Mouse (Mus musculus): Measurements from ENCODE around the gene Amotl1.
"Not testable (repeated sequence)": the region's sequence is repeated elsewhere in the genome, so short reads cannot be mapped to it uniquely, and the experiment has no call there.

Gene Amotl1

DNA sequence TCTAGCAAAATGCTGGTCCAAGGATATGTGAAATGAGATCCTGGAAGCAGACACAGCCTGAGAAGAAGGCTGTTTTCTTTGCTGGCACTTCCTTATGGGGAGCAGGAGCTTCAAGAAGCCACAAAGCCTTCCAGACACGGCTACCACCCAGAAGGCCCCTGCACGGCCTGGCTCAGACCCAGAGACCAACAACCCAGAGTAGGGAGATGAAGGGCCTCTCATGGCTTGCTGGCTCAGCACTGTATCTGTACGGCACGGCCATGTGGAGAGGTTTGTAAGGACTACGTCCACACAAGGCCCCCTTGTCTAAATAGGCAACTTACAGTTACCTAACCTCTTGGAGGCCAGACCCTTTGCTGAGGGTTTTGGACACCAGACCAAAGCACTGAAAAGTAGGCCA lies 45.1 kb downstream of the Amotl1 start:
- DNase-seq: no peak

DNA sequence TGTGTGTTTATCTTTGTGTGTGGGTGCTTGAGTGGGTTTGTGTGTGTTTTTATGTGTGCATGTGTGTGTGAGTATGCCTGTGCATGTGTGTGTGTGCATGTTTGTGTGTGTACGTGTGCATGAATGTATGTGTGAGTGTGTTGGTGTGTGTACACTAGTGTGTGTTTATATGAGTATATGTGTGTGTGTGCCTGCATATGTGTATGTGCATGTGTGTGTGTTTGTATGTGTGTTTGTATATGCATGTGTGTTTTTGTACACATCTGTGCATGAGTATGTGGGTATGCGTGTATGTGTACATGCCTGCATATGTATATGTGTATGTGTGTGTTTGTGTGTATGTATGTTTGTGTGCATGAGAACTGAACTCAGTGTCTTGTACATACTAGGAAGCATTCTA lies 46.7 kb downstream of the Amotl1 start:
- no peak for DNase-seq

DNA sequence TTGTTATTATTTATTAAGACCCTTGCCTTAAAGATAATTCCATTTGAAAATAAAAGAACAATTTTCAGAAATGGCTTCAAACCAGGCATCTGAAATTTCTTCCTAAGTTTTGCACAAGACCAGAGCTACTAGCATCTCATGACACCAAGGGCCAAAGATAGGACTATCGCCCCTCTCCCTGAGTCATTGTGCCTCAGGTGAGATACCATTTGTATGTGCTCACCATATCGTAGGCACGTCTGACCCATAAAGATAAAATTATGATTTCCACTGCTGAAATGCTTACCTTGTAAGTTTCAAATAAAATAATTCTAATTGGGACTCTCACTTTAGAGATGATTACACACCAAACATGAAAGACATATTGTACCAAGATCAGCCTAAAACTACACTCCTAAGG lies 47.4 kb downstream of the Amotl1 start:
- DNase-seq: no peak

DNA sequence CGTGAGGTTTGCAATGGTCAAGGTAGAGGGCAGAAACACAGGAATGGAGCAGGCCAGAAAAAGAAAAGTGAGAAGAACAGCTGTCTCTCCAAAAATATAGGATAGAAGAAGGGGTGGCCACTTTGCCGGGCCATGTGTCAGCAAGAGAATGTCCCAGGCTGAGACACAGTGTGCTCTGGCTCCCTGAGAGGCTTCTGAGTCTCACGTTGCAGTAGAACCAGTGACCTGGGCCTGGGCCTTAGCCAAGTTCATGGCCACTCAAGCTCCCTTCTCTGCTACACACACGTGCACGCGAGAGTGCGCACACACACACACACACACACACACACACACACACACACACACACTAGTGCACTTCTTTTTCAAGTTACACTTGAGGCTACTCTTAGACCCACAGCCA lies 48.0 kb downstream of the Amotl1 start:
- DNase-seq: no peak

DNA sequence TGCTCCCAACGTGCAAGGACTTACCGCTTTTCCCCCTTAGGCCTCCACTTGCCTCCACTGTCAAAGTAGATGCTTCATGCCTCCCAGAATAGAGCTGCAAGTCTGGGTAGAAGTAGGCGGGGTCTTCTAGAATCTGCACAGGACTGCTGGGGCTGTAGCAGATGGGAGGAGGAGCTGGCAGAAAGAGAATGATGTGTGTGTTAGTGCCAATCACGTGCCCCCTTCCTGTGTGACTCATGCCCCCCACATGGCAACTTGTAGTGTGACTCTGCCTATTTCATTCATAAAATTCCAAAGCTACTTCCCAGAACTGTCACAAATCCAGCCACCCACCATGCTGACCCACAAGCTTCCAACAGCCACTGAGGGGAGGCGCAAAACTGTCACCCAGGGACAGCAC lies 48.4 kb downstream of the Amotl1 start:
- no peak for DNase-seq

DNA sequence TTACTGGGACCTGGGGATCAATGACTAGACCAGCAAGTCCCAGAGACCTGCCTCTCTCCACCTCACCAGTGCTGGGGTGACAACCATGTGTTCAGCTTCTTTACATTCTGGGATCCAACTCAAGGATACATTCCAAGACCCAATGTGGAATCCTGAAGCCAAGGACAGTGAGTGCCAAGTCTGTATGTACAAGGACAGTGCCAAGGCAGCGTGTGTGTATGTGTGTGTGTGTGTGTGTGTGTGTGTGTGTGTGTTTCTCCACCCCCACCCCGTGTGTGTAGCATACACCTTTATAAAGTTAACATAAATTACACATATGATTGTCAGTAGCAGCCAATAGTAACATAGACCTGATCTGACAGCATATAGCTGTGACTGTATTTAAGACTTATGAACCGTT lies 49.0 kb downstream of the Amotl1 start:
- DNase-seq: no peak

DNA sequence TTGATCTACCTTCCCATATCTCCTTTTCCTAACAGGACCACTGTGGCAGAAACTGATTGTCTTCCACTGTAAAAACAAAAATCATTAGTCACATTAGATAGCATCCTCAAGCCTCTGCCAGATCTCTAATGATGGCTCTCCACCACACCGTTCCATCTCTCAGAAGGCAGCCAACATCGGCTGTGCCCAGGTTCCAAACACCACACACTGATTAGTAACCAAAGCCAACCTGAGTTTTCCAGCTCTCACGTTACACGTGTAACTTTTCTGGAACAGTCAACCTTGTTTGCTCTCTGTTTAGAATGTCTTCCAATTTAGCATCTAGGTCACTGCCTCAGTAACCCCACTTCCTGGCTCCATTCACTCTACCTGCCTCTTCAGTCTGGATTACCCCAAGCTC lies 51.0 kb downstream of the Amotl1 start:
- DNase-seq: no peak

DNA sequence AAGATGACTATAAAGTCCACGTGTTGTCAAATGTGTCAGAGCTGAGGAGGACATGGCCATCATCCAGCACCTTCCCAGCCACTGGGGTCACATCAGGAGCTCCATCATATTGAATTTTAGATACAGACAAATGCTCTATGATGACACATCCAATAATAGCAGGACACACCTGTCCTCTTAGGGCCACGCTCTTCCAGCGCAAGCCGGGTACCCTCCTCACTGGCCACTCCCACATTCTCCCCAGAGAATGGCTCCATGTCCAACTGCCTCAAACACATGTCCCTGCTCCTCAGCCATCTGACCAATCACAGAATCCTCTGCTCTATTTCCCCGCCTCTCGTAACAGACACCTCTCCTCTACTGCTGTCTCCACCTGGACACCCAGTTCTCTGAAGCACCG lies 54.2 kb downstream of the Amotl1 start:
- no peak for DNase-seq

DNA sequence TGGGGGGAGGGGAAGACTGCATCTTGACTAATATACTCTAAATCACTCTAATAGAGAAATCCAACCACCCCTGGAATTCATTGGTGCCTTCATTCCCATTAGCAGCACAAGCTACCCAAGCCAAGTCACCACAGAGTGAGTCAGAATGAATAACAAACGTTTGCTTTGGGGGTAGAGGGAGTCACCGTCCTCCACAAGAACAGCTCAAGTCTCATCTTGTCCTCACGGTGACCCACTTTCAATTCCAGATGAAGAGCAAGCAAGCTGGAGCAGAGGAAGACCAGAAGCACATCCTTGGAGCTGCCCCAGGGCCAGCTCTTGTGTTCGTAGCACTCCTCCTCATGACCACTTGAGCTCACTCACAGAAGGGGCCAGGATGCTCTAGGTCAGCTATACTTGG lies 56.2 kb downstream of the Amotl1 start:
- no peak for DNase-seq

DNA sequence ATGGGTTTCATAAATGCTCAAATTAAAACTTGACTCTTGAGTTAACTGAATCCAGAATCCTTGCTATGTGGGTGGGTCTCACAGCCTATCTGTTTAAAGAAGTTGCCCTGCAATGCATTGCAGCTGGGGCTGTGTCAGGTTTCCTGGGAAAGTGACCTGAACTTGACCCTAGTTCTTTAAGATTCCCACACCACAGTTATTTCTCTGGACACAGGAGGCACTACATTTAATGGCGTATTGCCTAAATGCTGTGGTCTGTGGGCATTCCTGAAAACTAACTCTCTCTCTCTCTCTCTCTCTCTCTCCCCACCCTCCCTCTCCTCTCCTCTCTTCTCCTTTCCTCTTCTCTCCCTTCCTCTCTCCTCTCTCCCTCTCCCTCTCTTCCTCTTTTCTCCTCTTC lies 59.2 kb downstream of the Amotl1 start:
- DNase-seq: no peak

DNA sequence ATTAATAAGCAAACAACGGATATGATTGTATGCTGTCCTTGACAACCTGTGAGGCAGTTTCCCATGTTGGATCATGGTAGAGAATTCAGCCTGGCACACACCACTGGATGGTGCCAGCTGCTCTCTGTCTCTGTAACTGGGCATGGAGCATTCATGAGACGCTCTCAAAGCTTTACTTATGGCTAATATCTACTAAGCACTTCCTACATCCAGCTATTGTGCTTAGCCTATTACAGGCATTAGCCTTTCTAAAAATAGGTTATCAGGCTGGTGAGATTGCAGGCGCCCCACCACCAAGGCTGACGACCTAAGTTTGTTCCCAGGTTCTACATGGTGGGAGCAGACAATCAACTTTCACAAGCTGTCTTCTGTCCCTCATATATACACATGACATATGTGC lies 65.9 kb downstream of the Amotl1 start:
- DNase-seq: no peak

DNA sequence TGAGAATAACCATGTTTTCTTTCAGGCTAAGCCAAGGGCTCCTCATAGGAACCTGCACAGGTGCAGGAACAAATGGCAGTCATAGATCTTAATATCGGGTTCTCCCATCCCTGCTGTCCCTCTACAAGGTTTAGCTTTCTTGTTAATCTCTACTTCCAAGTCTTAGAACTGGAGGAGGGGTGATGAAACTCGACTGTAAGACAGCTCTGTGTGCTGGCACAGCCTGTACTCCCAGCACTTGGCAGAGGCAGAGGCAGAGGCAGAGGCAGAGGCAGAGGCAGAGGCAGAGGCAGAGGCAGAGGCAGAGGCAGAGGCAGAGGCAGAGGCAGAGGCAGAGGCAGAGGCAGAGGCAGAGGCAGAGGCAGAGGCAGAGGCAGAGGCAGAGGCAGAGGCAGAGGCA lies 68.5 kb downstream of the Amotl1 start:
- not testable (repeated sequence) for DNase-seq

DNA sequence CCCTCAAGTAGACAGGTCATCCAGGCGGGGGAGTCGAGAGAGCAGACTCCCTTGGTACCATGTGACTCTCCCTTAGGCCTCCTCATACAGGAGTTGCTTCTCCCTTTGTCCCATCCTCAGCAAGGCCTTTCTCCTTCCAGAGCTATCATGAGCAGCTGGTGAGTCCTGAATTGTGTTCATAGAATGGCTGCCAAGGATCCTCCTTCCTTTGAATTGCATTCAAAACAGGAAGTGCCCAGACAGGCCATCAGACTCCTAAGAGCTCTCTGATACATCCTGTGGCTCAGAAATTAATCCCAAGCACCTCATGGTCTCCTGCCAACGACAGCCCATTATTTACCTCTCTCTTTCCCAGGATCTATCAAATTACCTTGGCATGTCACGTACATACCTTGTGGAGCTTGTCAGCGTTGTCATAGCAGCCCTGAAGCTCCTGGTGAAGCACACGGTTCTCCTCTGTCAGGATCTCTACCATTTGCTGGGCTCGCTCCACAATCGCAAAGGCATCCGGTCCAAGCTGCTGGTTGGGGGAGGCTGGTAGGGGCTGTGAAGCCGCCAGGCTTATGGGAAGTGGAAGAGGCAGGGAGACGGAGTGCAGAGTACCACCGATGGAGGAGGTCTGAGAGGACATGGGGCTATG lies 70.0 kb downstream of the Amotl1 start:
- peak in 1 of 2 experiments; percentile 7 for DNase-seq

DNA sequence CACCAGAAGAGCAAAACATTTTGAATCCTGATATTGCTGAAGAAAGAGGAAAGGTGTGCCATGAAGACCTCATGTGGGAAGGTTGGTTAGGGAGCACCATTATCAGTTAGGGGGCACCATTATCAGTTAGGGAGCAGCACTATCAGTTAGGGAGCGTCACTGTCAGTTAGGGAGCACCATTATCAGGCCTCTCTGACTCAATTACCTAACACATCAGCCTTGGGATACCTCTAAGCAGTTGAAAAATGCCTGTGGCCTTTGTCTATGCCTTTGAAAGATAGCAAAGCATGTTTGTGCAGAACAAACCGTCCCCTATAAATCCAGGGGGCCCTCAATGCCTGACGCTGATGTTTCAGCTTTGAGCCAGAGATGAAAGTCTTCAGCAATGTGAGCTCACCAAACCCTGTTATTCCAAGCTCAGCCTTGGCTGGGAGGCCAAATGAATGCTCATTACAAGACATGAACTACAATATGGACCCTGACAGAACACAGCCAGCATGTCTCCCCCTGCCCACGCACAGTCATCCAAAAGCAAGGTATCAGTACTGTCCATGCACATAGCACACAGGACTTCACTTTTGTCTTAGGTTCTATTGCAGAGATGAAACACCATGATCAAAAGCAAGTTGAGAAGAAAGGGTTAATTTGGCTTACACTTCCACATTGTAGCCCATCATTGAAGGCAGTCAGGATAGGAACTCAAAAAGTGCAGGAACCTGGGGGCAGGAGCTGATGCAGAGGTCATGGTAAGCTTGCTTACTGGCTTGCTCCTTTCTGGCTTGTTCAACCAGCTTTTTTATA lies 75.5 kb downstream of the Amotl1 start:
- DNase-seq: no peak

DNA sequence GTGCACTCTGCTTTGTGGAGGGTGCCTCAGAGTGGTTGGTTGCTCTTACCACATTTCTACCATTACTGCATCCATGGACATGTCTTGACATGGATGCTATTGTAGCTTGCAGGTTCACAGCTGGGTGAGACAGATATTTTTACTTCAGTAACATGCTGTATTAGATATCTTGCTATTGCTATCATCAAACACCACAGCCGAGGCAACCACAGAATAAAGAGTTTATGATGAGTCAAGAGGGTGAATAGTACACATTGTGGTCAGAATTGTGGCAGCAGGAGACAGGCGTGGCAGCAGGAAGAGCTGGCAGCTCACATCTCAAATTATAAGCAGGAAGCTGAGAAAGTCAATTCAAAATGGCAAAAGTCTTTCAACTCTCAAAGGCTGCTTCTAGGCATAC lies 76.4 kb downstream of the Amotl1 start:
- no peak for DNase-seq

DNA sequence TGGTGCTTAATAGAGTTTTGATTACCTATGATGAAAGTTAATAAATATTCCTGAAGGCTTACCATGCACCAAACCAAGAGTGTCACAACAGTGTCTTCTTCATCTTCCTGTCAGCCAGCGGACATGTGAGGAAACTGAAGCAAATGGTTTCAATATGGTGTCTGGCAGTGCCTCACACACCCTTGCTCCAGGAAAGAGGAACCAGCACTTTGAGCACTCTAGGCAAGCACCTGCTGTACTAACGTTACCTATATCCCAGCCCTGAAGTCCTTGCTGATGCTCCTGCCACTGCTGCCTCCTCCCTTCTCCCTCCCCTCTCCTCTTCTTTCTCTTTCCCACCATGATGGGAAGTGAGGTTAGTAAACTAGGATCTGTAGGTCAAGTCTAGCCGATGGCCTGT lies 80.4 kb downstream of the Amotl1 start:
- DNase-seq: no peak

DNA sequence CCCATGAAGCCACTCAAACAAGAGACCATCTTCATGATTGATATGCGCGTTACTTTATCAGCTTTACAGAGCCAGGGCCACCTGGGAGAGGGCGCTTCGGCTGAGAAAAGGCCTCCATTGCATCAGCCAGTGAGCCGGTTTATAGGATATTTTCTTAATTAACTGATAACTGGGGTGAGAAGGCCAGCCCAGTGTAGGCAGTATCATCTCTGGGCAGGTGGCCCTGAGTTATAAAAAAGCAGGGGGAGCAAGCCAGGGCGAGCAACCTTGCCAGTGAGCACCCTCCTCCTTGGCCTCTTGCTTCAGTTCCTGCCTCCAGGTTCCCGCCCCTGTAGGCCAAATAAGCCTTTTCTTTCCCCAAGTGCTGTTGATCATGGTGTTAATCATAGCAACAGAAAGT lies 81.5 kb downstream of the Amotl1 start:
- no peak for DNase-seq

DNA sequence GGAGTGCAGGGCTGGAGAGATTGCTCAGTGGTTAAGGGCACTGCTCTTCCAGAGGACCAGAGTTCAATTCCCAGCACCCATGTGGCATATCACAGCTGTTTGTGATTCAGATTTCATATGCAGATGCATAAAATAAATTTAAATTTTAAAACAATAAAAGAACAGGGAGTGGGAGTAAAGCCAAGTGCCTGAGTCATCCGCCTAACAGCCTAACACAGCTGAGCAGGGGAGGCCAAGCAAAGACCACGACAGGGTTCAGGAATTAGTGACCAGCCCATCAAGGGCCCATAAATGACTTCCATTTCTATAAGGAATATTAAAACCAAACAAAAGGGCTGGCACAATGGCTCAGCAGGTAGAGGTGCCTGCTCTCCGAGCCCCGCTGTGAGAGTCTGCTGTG lies 84.3 kb downstream of the Amotl1 start:
- DNase-seq: no peak

DNA sequence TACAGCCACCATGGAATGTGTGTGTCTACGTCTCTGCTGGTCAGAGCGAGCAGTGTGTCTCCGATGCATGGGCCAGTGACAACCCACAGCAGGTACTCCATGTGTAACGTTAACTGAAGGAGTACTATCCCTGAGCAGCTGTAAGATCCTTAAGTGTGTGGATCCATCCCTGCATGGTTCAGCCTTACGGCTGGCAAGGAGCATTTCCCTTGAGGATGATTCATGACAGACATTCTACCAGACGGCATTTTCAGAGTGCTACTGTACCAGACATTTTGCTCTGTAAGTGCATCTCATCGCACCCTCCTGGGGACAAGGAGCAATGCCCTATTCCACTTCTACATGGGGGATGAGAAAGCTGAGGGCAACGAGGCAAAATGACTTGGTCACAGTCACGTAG lies 84.9 kb downstream of the Amotl1 start:
- no peak for DNase-seq

DNA sequence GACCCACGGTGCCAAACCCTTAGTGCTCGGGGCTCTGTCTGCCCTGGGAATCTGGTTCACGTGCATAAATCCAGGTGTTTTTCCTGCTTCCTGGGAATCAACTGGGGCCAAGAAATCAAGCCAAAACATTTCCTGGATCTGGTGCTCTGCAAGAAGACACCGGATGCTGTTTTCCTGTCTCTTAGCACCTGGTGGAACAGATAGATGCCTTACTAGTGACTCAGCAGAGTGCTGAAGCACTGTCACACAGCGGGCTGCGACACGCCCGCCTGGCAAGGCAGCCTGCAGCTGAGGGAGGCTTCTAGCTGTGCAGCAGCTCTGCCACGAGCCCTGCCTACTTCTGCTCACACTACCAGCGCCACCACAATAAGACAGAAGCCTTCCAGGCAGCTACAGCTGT lies 85.4 kb downstream of the Amotl1 start:
- DNase-seq: no peak

DNA sequence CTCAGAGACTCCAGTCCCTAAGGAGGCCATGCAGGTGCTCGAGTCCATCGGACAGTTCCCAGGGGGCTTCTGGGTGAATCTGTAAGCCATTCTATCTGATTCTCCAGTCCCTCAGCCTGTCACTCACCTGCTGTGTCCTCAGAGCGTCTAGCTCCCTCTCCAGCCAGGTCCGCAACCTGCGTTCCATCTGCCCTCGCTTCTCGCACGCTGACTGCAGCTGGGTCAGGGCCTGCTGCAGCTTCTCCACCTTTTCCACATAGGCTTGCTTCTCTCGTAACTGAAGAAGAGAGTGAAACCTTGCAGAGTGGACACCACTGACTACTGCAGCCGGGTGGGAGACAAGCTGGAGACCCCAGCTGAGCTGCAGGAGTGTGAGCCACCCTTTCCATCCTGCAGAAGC lies 86.5 kb downstream of the Amotl1 start:
- no peak for DNase-seq

DNA sequence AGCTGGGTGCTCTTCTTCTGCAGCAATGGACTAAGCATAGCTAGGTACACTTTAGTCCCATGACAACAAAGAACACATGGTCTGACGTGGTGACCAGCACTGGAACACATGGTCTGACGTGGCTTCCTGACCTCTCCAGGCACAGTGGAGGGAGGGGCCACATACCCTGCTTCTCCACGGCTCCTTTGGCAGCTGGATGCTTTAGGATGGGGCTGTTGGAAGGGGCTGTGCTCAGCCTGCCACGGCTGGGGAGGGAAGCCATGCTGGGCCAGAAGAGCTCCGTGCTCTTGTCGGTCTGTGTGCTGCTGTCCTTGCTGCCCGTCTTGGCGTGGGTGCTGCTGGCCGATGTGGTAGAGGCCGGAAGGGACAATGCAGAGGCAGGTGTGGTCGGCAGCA lies 96.5 kb downstream of the Amotl1 start:
- no peak for DNase-seq

DNA sequence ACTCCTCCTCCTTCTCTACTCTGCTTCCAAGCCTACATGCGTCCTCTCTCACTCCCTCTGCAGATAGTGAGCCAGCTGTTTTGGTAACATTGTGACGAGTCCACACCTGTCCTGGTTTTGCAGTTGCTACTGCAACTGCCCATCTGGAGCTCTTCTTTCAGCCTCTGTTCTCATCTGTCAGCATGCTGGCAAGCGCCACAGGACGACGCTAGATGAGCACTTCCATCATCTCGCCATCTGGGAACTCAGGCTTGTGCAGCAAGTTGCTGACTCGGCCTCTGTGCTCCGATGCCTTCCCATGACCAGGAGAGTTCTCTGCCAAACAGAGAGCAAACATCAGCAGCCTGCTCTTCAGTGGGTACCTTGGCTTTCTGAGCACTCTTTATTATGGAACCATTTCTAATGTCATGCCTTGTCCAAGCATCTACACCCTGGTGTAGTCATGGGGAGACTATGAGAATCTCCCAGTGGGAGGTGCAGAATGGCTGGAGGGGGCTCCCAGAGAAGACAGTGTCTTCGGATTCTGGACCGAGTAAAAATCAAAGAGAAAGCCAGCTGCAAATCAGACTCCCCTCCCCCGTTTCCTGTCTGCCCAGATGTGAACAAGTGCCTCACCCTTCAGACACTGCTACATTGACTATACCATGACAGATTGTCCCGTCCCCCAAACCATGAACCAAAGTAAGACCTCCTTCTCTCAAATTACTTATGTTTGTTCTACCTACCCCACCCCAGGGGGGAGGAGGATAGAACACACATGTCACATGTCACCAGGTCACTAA lies 97.1 kb downstream of the Amotl1 start:
- no peak for DNase-seq
